Mouse (Mus musculus): ENCODE results near the gene Auts2. TPM values are rescaled to one million over a fixed set of nuclear protein-coding genes. Genes with fewer than 3 reads are reported as not detected.

Auts2 gene
- polyA plus RNA-seq, 1 experiment from 2014 or later = 7.5 TPM

DNA sequence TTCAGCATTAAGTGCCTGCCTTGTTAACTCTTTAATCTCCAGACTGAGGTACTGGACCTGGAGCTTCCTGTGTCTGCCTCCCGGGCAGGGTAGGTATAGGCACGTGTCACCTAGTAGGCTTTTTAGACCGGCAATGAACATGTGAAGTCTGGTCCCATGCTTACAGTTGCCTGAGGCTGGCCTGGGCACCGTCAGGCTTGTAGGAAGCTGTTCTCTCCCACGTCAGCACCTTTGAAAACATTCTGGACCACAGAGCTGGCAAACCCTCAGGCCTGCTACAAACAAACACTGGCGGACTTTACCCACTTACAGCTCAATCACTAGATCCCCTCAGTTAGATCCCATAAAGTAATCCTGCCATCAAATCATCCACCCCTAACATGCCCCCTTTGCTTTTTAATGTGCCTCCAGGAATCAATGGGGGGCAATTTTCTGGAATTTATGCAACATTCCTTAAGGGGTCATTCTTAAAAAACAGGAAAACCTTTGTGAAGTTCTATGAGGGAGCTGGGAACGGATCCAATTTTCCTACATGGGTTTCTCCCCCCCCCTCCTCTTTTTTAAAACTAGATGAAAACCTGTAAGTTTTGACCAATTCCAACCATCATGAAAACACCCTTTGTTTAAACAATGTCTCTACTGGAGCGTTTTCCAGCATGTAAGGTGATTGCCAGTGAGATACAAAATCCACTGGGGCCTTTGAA lies 692.4 kb downstream of the Auts2 start:
- H3K27me3 ChIP-seq (ENCODE audit: insufficient read depth, low read length) = no peaks in the 10 kb centered on the region
- no peaks in the 10 kb centered on the region for H3K36me3 ChIP-seq (ENCODE audit: insufficient read depth, low read length)
- H3K4me1 ChIP-seq (replicated peaks; ENCODE audit: insufficient read depth, low read length) = peaks cover 8% of the 10 kb centered on the region
- H3K9me3 ChIP-seq (replicated peaks; ENCODE audit: low read length) = no peaks in the 10 kb centered on the region
- H3K4me3 ChIP-seq (replicated peaks; ENCODE audit: low read depth, low read length) = no peak overlapping the region
- WGBS = 51% methylated on average over 8 of the region's 8 CpGs
- H3K9ac ChIP-seq (ENCODE audit: low read depth, low read length) = no peak overlapping the region
- no peak overlapping the region for H3K4me2 ChIP-seq (ENCODE audit: low read length)
- DNase-seq (ENCODE audit: low spot score) = no peak
- H3K27ac ChIP-seq = no peak overlapping the region
- no peak for TF ChIP-seq CTCF (IDR thresholded peaks at IDR 0.05; ENCODE audit: low read depth)
- no peak for ATAC-seq (replicated peaks; ENCODE audit: low FRiP score, low read depth)

DNA sequence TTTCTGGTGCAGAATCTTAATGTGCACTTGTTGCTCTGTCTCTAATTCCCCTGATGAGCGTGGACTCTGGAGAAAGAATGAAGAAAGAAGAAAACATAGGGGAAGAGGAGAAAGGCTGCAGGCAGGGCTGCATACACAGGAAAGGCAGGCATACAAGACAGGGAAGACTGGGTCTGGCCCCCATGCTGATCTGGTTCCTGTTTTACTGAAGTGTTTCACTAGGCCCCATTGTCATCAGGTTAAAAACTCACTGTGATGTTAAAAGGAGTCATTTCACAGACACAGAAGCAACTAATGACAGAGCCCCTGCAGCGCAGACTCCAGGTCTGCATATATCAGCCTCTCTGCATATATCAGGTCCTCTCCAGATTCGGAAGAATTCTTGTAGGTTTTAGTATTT lies 693.5 kb downstream of the Auts2 start:
- Histone ChIP-seq H3K27me3 (ENCODE audit: insufficient read depth, low read length) (no peaks in the 10 kb centered on the region), H3K9ac (ENCODE audit: low read depth, low read length) (no peak overlapping the region), H3K4me1 (replicated peaks; ENCODE audit: insufficient read depth, low read length) (peaks cover 8% of the 10 kb centered on the region), H3K4me3 (replicated peaks; ENCODE audit: low read depth, low read length) (no peak overlapping the region), H3K27ac (no peak overlapping the region), H3K4me2 (ENCODE audit: low read length) (no peak overlapping the region), H3K9me3 (replicated peaks; ENCODE audit: low read length) (no peaks in the 10 kb centered on the region), H3K36me3 (ENCODE audit: insufficient read depth, low read length) (no peaks in the 10 kb centered on the region)
- no peak for TF ChIP-seq CTCF (IDR thresholded peaks at IDR 0.05; ENCODE audit: low read depth)
- WGBS = 96% methylated on average over 3 of the region's 3 CpGs
- ATAC-seq (replicated peaks; ENCODE audit: low FRiP score, low read depth) = no peak
- DNase-seq (ENCODE audit: low spot score) = no peak

- no peak for TF ChIP-seq CTCF (IDR thresholded peaks at IDR 0.05; ENCODE audit: low read depth)
- peaks cover 9% of the 10 kb centered on the region; the same call in 1 of the 2 replicates for H3K4me1 ChIP-seq (replicated peaks; ENCODE audit: insufficient read depth, low read length)
- H3K4me2 ChIP-seq (ENCODE audit: low read length) = no peak overlapping the region
- H3K4me3 ChIP-seq (replicated peaks; ENCODE audit: low read depth, low read length) = no peak overlapping the region
- H3K36me3 ChIP-seq (ENCODE audit: insufficient read depth, low read length) = no peaks in the 10 kb centered on the region
- no peak overlapping the region for H3K27ac ChIP-seq
- 22% methylated on average over 9 of the region's 9 CpGs for WGBS
- no peaks in the 10 kb centered on the region for H3K9me3 ChIP-seq (replicated peaks; ENCODE audit: low read length)
- no peaks in the 10 kb centered on the region for H3K27me3 ChIP-seq (ENCODE audit: insufficient read depth, low read length)
- ATAC-seq (replicated peaks; ENCODE audit: low FRiP score, low read depth) (no peak), DNase-seq (ENCODE audit: low spot score) (no peak)
- no peak overlapping the region for H3K9ac ChIP-seq (ENCODE audit: low read depth, low read length)
Observed at GRCm38 (mm10) chr5:131844519-131844800, 698.7 kb downstream of the Auts2 start.

GRCm38 (mm10) chr5:131843766-131844518 lies 699.2 kb downstream of the Auts2 start:
- Histone ChIP-seq H3K36me3 (ENCODE audit: insufficient read depth, low read length) (no peaks in the 10 kb centered on the region), H3K4me1 (replicated peaks; ENCODE audit: insufficient read depth, low read length) (peaks cover 9% of the 10 kb centered on the region; the same call in 1 of the 2 replicates), H3K27ac (no peak overlapping the region), H3K9me3 (replicated peaks; ENCODE audit: low read length) (no peaks in the 10 kb centered on the region), H3K4me3 (replicated peaks; ENCODE audit: low read depth, low read length) (no peak overlapping the region), H3K27me3 (ENCODE audit: insufficient read depth, low read length) (no peaks in the 10 kb centered on the region), H3K4me2 (ENCODE audit: low read length) (no peak overlapping the region), H3K9ac (ENCODE audit: low read depth, low read length) (no peak overlapping the region)
- no peak for TF ChIP-seq CTCF (IDR thresholded peaks at IDR 0.05; ENCODE audit: low read depth)
- 35% methylated on average over 9 of the region's 9 CpGs for WGBS
- ATAC-seq (replicated peaks; ENCODE audit: low FRiP score, low read depth) (peak; percentile 63), DNase-seq (ENCODE audit: low spot score) (no peak)

- no peak for TF ChIP-seq CTCF (IDR thresholded peaks at IDR 0.05; ENCODE audit: low read depth)
- WGBS = 31% methylated on average over 14 of the region's 14 CpGs
- H3K9ac ChIP-seq (ENCODE audit: low read depth, low read length) = no peak overlapping the region
Observed at GRCm38 (mm10) chr5:131839657-131840315, 703.4 kb downstream of the Auts2 start.

GRCm38 (mm10) chr5:131839023-131839422 lies 704.1 kb downstream of the Auts2 start:
- ATAC-seq (replicated peaks; ENCODE audit: low FRiP score, low read depth) (no peak), DNase-seq (ENCODE audit: low spot score) (peak; percentile 65)
- H3K9ac ChIP-seq (ENCODE audit: low read depth, low read length) = no peak overlapping the region
- no peaks in the 10 kb centered on the region for H3K27me3 ChIP-seq (ENCODE audit: insufficient read depth, low read length)
- 46% methylated on average over 10 of the region's 10 CpGs for WGBS
- H3K36me3 ChIP-seq (ENCODE audit: insufficient read depth, low read length) = no peaks in the 10 kb centered on the region
- no peak overlapping the region for H3K27ac ChIP-seq
- TF ChIP-seq CTCF (IDR thresholded peaks at IDR 0.05; ENCODE audit: low read depth) = no peak
- H3K4me2 ChIP-seq (ENCODE audit: low read length) = no peak overlapping the region
- no peak overlapping the region for H3K4me3 ChIP-seq (replicated peaks; ENCODE audit: low read depth, low read length)
- H3K4me1 ChIP-seq (replicated peaks; ENCODE audit: insufficient read depth, low read length) = peaks cover 4% of the 10 kb centered on the region; the same call in 1 of the 2 replicates
- no peaks in the 10 kb centered on the region for H3K9me3 ChIP-seq (replicated peaks; ENCODE audit: low read length)

More at GRCm38 (mm10) chr5:131839657-131840315, 703.4 kb downstream of the Auts2 start:
- Histone ChIP-seq H3K4me2 (ENCODE audit: low read length) (no peak overlapping the region), H3K27ac (no peak overlapping the region), H3K4me3 (replicated peaks; ENCODE audit: low read depth, low read length) (no peak overlapping the region), H3K9me3 (replicated peaks; ENCODE audit: low read length) (no peaks in the 10 kb centered on the region), H3K36me3 (ENCODE audit: insufficient read depth, low read length) (no peaks in the 10 kb centered on the region), H3K4me1 (replicated peaks; ENCODE audit: insufficient read depth, low read length) (peaks cover 9% of the 10 kb centered on the region; the same call in 1 of the 2 replicates), H3K27me3 (ENCODE audit: insufficient read depth, low read length) (no peaks in the 10 kb centered on the region)
- DNase-seq (ENCODE audit: low spot score) = peak; percentile 83
- peak; percentile 54 for ATAC-seq (replicated peaks; ENCODE audit: low FRiP score, low read depth)

Data from kidney, postnatal 0 days (tissue).